Mouse (Mus musculus) cerebellum, adult 9-11 months (tissue): ENCODE measurements around the gene Gm12794.
"Not testable (repeated sequence)": the region's sequence is repeated elsewhere in the genome, so short reads cannot be mapped to it uniquely, and the experiment has no call there.

Source experiments
- DNase-seq: peaks from one replicate; pipeline ENCODE4 v3.0.0; 2022

Gene Gm12794

GRCm38 (mm10) chr4:101940107-101940506 lies at the start of gene Gm12794:
Gene Gm12794 (plus strand): TSS chr4:101940407.
- not testable (repeated sequence) for DNase-seq

- no peak for DNase-seq
Observed at GRCm38 (mm10) chr4:101893656-101894420, 46.4 kb upstream of the Gm12794 start, which contains the start of gene C130073F10Rik. Gene C130073F10Rik (minus strand): TSS chr4:101893789.

GRCm38 (mm10) chr4:101908821-101909220 lies 31.4 kb upstream of the Gm12794 start, which contains the start of gene Gm12800:
Gene Gm12800 (plus strand): TSS chr4:101909121.
- not testable (repeated sequence) for DNase-seq

- not testable (repeated sequence) for DNase-seq
Observed at GRCm38 (mm10) chr4:101980949-101981348, 40.7 kb downstream of the Gm12794 start, which contains the start of gene Gm12790. Gene Gm12790 (minus strand): TSS chr4:101981049.

- no peak for DNase-seq
Observed at GRCm38 (mm10) chr4:101985678-101986077, 45.5 kb downstream of the Gm12794 start.

- not testable (repeated sequence) for DNase-seq
Observed at GRCm38 (mm10) chr4:101986326-101986725, 46.1 kb downstream of the Gm12794 start, which contains the start of gene Gm12789. Gene Gm12789 (plus strand): TSS chr4:101986626.
